Mouse (Mus musculus): ENCODE results near the gene Ssb.
"Not testable (repeated sequence)": the region's sequence is repeated elsewhere in the genome, so short reads cannot be mapped to it uniquely, and the experiment has no call there.

The Ssb gene

DNA sequence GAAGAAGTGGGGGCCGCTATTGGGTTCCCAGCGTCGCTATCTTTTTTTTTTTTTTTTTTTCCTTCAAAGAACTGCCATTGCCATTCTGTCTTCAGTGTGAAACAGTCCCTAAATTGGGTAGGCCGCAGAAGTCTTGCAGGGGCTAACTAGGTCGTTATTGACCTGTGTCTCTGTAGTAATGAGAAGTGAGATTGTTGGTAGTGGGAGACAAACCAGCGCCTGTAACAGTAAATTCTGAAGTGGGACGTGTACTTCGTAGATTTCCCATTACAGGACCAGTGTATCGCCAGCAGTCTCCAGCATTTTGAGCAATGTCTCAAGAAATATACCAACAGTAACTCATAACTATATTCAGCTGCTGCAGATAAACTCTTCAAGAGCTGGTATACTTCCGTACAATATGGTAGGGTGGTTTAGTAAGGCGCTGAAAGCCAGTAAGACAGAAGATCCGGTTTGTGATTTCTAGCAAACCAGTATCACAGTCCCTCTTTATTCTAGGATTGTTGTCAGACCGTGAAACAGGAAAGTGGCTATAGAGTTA, 825 bp downstream of the Ssb start:
- peak; percentile 33 for DNase-seq (ENCODE audit: low read depth, low spot score)

DNA sequence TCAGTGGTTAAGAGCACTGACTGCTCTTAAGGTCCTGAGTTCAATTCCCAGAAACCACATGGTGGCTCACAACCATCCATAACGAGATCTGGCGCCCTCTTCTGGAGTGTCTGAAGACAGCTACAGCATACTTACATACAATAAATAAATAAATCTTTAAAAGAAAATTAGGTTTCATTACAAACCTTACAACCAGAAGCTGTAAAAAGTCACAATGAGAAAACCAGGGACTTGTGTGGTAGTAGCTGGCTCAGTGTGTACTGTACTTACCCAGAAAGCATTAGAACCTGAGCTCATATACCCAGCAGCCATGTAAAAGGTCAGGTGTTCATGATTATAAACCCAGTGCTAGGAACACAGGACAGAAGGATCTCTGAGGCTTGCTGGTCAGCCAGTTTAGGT, 22.6 kb downstream of the Ssb start:
- peak; percentile 2 for DNase-seq (ENCODE audit: low read depth, low spot score)

- peak; percentile 1 for DNase-seq (ENCODE audit: low read depth, low spot score)
Measured at GRCm38 (mm10) chr2:69884581-69884980, 23.2 kb downstream of the Ssb start.

- DNase-seq (ENCODE audit: low read depth, low spot score), result no peak
Measured at GRCm38 (mm10) chr2:69885050-69885449, 23.7 kb downstream of the Ssb start.

- peak; percentile 92 for DNase-seq (ENCODE audit: low read depth, low spot score)
Measured at GRCm38 (mm10) chr2:69885451-69886305, 24.3 kb downstream of the Ssb start, which contains the start of gene Mettl5. Gene Mettl5, minus strand, starts transcription at chr2:69885615.

DNA sequence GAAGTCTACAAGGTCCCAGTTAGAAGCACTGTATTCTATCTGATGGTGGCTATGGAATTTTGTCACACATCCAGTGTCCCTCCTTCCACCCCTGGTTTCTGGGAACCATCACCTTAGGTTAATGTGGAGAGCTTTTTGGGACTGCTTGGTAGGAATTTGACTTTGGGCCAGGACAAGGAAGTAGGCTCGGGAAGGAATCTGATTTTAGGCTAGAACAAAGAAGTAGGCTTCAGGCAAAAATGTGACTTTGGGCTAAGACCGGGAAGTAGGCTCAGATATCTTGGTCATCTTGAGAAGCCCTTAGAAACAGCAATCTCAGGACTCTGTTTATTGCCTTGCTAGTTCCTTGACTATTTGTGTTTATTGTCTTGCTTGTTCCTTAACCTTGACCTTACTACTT, 27.6 kb downstream of the Ssb start:
- DNase-seq (ENCODE audit: low read depth, low spot score), result no peak

GRCm38 (mm10) chr2:69890843-69891242, 29.5 kb downstream of the Ssb start:
- no peak for DNase-seq (ENCODE audit: low read depth, low spot score)

- DNase-seq (ENCODE audit: low read depth, low spot score), result no peak
Measured at GRCm38 (mm10) chr2:69893145-69893544, 31.8 kb downstream of the Ssb start.

DNA sequence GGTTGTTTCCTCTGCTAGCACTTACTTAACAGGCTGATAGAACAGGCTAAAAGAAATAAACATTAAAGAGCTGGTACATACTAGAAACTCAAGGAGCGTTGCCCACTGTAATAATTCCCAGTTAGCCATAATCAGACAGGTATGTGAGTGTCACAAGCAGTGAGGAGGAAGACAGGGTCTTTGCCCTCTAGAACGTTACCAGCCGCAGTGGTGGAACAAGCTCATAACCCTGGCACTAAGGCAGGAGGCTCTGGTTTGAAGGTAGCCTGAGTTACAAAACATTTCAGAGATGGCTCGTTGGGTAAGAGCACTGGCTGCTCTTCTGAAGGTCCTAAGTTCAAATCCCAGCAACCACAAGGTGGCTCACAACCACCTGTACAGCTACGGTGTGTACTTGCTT, 32.5 kb downstream of the Ssb start:
- DNase-seq (ENCODE audit: low read depth, low spot score), result no peak

- peak; percentile 32 for DNase-seq (ENCODE audit: low read depth, low spot score)
Measured at GRCm38 (mm10) chr2:69895502-69896223, 34.3 kb downstream of the Ssb start.

- no peak for DNase-seq (ENCODE audit: low read depth, low spot score)
Measured at GRCm38 (mm10) chr2:69896224-69896581, 34.8 kb downstream of the Ssb start.

- peak; percentile 96 for DNase-seq (ENCODE audit: low read depth, low spot score)
Measured at GRCm38 (mm10) chr2:69897039-69897617, 35.8 kb downstream of the Ssb start, which contains the start of gene Ubr3. Gene Ubr3, plus strand, starts transcription at chr2:69897246.

- peak; percentile 70 for DNase-seq (ENCODE audit: low read depth, low spot score)
Measured at GRCm38 (mm10) chr2:69897618-69898575, 36.5 kb downstream of the Ssb start.

GRCm38 (mm10) chr2:69903541-69903940, 42.2 kb downstream of the Ssb start:
- DNase-seq (ENCODE audit: low read depth, low spot score), result no peak

DNA sequence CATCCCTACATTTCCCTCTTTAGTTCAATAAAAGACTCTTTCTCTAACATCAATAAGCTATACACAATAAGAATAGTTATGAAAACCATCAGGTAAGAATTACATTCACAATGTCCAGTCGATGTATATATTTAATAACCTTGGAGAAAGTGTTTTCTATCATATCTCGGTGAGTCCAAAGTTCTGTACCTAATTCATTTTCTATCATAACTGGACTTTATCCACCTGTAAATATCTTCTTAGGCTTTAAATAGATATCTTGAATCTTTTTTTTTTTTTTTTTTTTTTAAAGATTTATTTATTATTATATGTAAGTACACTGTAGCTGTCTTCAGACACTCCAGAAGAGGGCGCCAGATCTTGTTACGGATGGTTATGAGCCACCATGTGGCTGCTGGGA, 46.0 kb downstream of the Ssb start:
- DNase-seq (ENCODE audit: low read depth, low spot score), result not testable (repeated sequence)

DNA sequence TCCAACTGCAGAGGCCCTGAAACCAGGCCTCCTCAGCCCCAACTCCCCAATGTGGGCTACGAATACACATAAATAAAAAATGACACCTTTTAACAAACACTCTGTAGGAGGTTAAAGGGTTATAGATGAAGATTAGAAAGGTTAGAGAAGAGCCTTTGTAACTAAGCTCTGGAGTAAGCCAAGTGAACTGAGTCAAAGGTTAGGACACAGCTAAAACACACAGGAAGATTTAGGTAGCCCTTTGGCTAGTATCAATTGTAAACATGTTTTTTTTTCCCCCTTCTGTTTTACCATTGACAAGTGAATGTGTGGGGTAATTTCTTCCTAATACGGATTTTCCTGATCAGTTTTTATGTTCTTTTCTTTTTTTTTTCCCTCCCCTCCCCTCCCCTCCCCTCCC, 51.4 kb downstream of the Ssb start:
- DNase-seq (ENCODE audit: low read depth, low spot score), result no peak

GRCm38 (mm10) chr2:69917301-69917700, 55.9 kb downstream of the Ssb start:
- DNase-seq (ENCODE audit: low read depth, low spot score), result peak; percentile 6

Data from CD4-positive helper T cell, adult 2 months (primary cell).